Mouse (Mus musculus) gonadal fat pad, adult 2 months (tissue): ENCODE data around the gene Gm10295. TPM values are rescaled to one million over a fixed set of nuclear protein-coding genes. Genes with fewer than 3 reads are reported as not detected.

Experiments used
- DNase-seq: peaks from one replicate; pipeline ENCODE4 v3.0.0-alpha.2; 2012; ENCODE audit warnings: low read depth
- polyA plus RNA-seq: library from polyadenylated mRNA; depleted of rRNA; stranded (reverse); fragments of >200 nt; gene quantifications from 2 replicates; pipeline ENCODE4 v1.2.3, GENCODE M21; 2012

Gm10295 gene
- polyA plus RNA-seq, 1 experiment: not detected

- no peak for DNase-seq
These were observed 4.3 kb upstream of the Gm10295 start for GRCm38 (mm10) chr7:71355596-71355995.

- no peak for DNase-seq
These were observed 2.4 kb downstream of the Gm10295 start for GRCm38 (mm10) chr7:71348922-71349321.

GRCm38 (mm10) chr7:71324919-71325583 is 26.2 kb downstream of the Gm10295 start:
- DNase-seq: no peak

- DNase-seq: no peak
These were observed 38.0 kb downstream of the Gm10295 start for GRCm38 (mm10) chr7:71313148-71313765.

- no peak for DNase-seq
These were observed 38.9 kb downstream of the Gm10295 start for GRCm38 (mm10) chr7:71312375-71312774.

- no peak for DNase-seq
These were observed 39.9 kb downstream of the Gm10295 start for GRCm38 (mm10) chr7:71311411-71311810.

GRCm38 (mm10) chr7:71308051-71308450 is 43.2 kb downstream of the Gm10295 start:
- no peak for DNase-seq

GRCm38 (mm10) chr7:71302714-71303113 is 48.6 kb downstream of the Gm10295 start:
- no peak for DNase-seq
